Mouse (Mus musculus) heart, embryonic 14.5 days (tissue): ENCODE data around the gene 2310022B05Rik. TPM values are rescaled to one million over a fixed set of nuclear protein-coding genes. Genes with fewer than 3 reads are reported as not detected.

Experiments used
- ATAC-seq: fragments of 200-750 bp; cut with Nextera tagmentation; 2 replicates; pipeline ENCODE4 v1.8.0; 2017; ENCODE audit warnings: low read depth, moderate TSS enrichment; ENCODE audit not compliant: insufficient number of reproducible peaks, insufficient read depth, low FRiP score
- H3K27ac ChIP-seq, 2 experiments: fragments of 200-500 bp in 1 of 2; fragments of 300-500 bp in 1 of 2; sonication (generic) in 1 of 2; replicated peaks in 1 of 2; 2 replicates each; pipeline ENCODE4 v1.5.1; 2012 to 2014; ENCODE audit warnings: low read depth in 2 of 2, low read length in 2 of 2, control low read depth in 1 of 2, mild to moderate bottlenecking in 1 of 2, mixed read lengths in 1 of 2; ENCODE audit not compliant: control insufficient read depth in 1 of 2, insufficient read depth in 1 of 2
- H3K27me3 ChIP-seq: fragments of 300-500 bp; sonication (generic); 2 replicates; pipeline ENCODE4 v1.6.1; 2014; ENCODE audit warnings: mild to moderate bottlenecking, low read length, control low read depth; ENCODE audit not compliant: control insufficient read depth, insufficient read depth
- H3K36me3 ChIP-seq: fragments of 300-500 bp; sonication (generic); 2 replicates; pipeline ENCODE4 v1.6.1; 2014; ENCODE audit warnings: mild to moderate bottlenecking, control low read depth, low read length, mixed read lengths; ENCODE audit not compliant: control insufficient read depth, insufficient read depth
- H3K4me1 ChIP-seq, 2 experiments: fragments of 200-500 bp in 1 of 2; fragments of 300-500 bp in 1 of 2; sonication (generic) in 1 of 2; 2 replicates each; pipeline ENCODE4 v1.6.1; 2012 to 2014; ENCODE audit warnings: low read length in 2 of 2, control low read depth in 1 of 2, mixed read lengths in 1 of 2; ENCODE audit not compliant: control insufficient read depth in 2 of 2, insufficient read depth in 2 of 2
- H3K4me2 ChIP-seq: fragments of 300-500 bp; sonication (generic); 2 replicates; pipeline ENCODE4 v1.6.1; 2014; ENCODE audit warnings: mild to moderate bottlenecking, low read length
- H3K4me3 ChIP-seq, 2 experiments: fragments of 200-500 bp in 1 of 2; fragments of 300-500 bp in 1 of 2; sonication (generic) in 1 of 2; 2 replicates each; pipeline ENCODE4 v1.5.1; 2012 to 2014; ENCODE audit warnings: low read length in 2 of 2, mild to moderate bottlenecking in 2 of 2, control low read depth in 1 of 2, low read depth in 1 of 2, moderate library complexity in 1 of 2; ENCODE audit not compliant: control insufficient read depth in 1 of 2, insufficient read depth in 1 of 2
- H3K9ac ChIP-seq: fragments of 300-500 bp; sonication (generic); 2 replicates; pipeline ENCODE4 v1.6.1; 2014; ENCODE audit warnings: mild to moderate bottlenecking, low read length
- H3K9me3 ChIP-seq: fragments of 300-500 bp; sonication (generic); 2 replicates; pipeline ENCODE4 v1.6.1; 2016; ENCODE audit warnings: low read length, control low read depth; ENCODE audit not compliant: control insufficient read depth
- WGBS: fragments of 180-500 bp; shearing (Covaris S2); extraction: QIAGEN DNeasy Blood & Tissue Kit; methylation state at CpG from one replicate; pipeline ENCODE4 v1.1.7; 2014; 5-methylcytosine and 5-hydroxymethylcytosine counted together
- polyA plus RNA-seq: library from polyadenylated mRNA; unstranded; fragments of >200 nt; fragmentation: Nextera tagmentation; extraction: Ambion mirVana; gene quantifications from 2 replicates; pipeline ENCODE4 v1.2.1, GENCODE M21; 2014

2310022B05Rik gene
- polyA plus RNA-seq, 1 experiment from 2014 or later, result 66.2 TPM

GRCm38 (mm10) chr8:124695424-124696100 lies 32.4 kb upstream of the 2310022B05Rik start:
- H3K4me2 ChIP-seq, result no peak overlapping the region
- no peak overlapping the region for H3K27ac ChIP-seq
- no peaks in the 10 kb centered on the region for H3K4me1 ChIP-seq
- no peaks in the 10 kb centered on the region for H3K9me3 ChIP-seq
- H3K4me3 ChIP-seq, result no peak overlapping the region
- no peaks in the 10 kb centered on the region for H3K27me3 ChIP-seq
- peaks cover 63% of the 10 kb centered on the region for H3K36me3 ChIP-seq
- no peak for ATAC-seq
- no peak overlapping the region for H3K9ac ChIP-seq
- WGBS, result 90% methylated on average over 22 of the region's 22 CpGs

- Histone ChIP-seq H3K4me1 (no peaks in the 10 kb centered on the region), H3K27ac (no peak overlapping the region), H3K36me3 (peaks cover 49% of the 10 kb centered on the region), H3K4me2 (no peak overlapping the region), H3K9ac (no peak overlapping the region), H3K4me3 (no peak overlapping the region), H3K27me3 (no peaks in the 10 kb centered on the region), H3K9me3 (no peaks in the 10 kb centered on the region)
- WGBS, result 92% methylated on average over 4 of the region's 4 CpGs
- ATAC-seq, result no peak
Measured at GRCm38 (mm10) chr8:124691706-124692105, 28.5 kb upstream of the 2310022B05Rik start.

- Histone ChIP-seq H3K4me2 (no peak overlapping the region), H3K27ac (no peak overlapping the region), H3K4me1 (no peaks in the 10 kb centered on the region), H3K4me3 (no peak overlapping the region), H3K27me3 (no peaks in the 10 kb centered on the region), H3K9me3 (no peaks in the 10 kb centered on the region), H3K36me3 (peaks cover 58% of the 10 kb centered on the region), H3K9ac (no peak overlapping the region)
- no peak for ATAC-seq
- WGBS, result 87% methylated on average over 13 of the region's 13 CpGs
Measured at GRCm38 (mm10) chr8:124688899-124689298, 25.7 kb upstream of the 2310022B05Rik start.

GRCm38 (mm10) chr8:124682218-124682617 lies 19.0 kb upstream of the 2310022B05Rik start:
- H3K27ac ChIP-seq, result no peak overlapping the region
- H3K36me3 ChIP-seq, result peaks cover 88% of the 10 kb centered on the region
- WGBS, result 89% methylated on average over 10 of the region's 10 CpGs
- ATAC-seq, result no peak
- no peaks in the 10 kb centered on the region for H3K27me3 ChIP-seq
- H3K4me1 ChIP-seq, result peaks cover 0 to 1% of the 10 kb centered on the region in 2 experiments; a peak in 1 of 4 replicates
- H3K4me3 ChIP-seq, result no peak overlapping the region
- H3K4me2 ChIP-seq, result no peak overlapping the region
- no peak overlapping the region for H3K9ac ChIP-seq
- no peaks in the 10 kb centered on the region for H3K9me3 ChIP-seq

- no peaks in the 10 kb centered on the region for H3K27me3 ChIP-seq
- H3K4me3 ChIP-seq, result no peak overlapping the region
- H3K4me1 ChIP-seq, result peaks cover 0 to 2% of the 10 kb centered on the region in 2 experiments; a peak in 1 of 4 replicates
- H3K4me2 ChIP-seq, result no peak overlapping the region
- H3K9ac ChIP-seq, result no peak overlapping the region
- no peaks in the 10 kb centered on the region for H3K9me3 ChIP-seq
- H3K27ac ChIP-seq, result no peak overlapping the region
- H3K36me3 ChIP-seq, result peaks cover 86% of the 10 kb centered on the region
- no peak for ATAC-seq
- WGBS, result 83% methylated on average over 10 of the region's 10 CpGs
Measured at GRCm38 (mm10) chr8:124681792-124682157, 18.6 kb upstream of the 2310022B05Rik start.

- Histone ChIP-seq H3K27me3 (no peaks in the 10 kb centered on the region), H3K9ac (no peak overlapping the region), H3K4me1 (peaks cover 0 to 2% of the 10 kb centered on the region in 2 experiments; a peak in 1 of 4 replicates), H3K4me3 (no peak overlapping the region), H3K9me3 (no peaks in the 10 kb centered on the region), H3K27ac (no peak overlapping the region), H3K36me3 (peaks cover 82% of the 10 kb centered on the region), H3K4me2 (no peak overlapping the region)
- no peak for ATAC-seq
- 77% methylated on average over 10 of the region's 10 CpGs for WGBS
Measured at GRCm38 (mm10) chr8:124681077-124681791, 18.1 kb upstream of the 2310022B05Rik start.

- no peak overlapping the region for H3K27ac ChIP-seq
- peaks cover 73% of the 10 kb centered on the region for H3K36me3 ChIP-seq
- no peak for ATAC-seq
- H3K4me3 ChIP-seq, result no peak overlapping the region
- H3K9ac ChIP-seq, result no peak overlapping the region
- no peak overlapping the region for H3K4me2 ChIP-seq
- H3K9me3 ChIP-seq, result no peaks in the 10 kb centered on the region
- WGBS, result 91% methylated on average over 13 of the region's 13 CpGs
- peaks cover 0 to 2% of the 10 kb centered on the region in 2 experiments; a peak in 1 of 4 replicates for H3K4me1 ChIP-seq
- H3K27me3 ChIP-seq, result no peaks in the 10 kb centered on the region
Measured at GRCm38 (mm10) chr8:124678246-124678645, 15.1 kb upstream of the 2310022B05Rik start.
